Mouse (Mus musculus): ENCODE results near the gene Col12a1. TPM values are rescaled to one million over a fixed set of nuclear protein-coding genes. Genes with fewer than 3 reads are reported as not detected.
A peak's percentile ranks its signal among the peaks of the same experiment; 100 is the strongest.

The Col12a1 gene
- polyA plus RNA-seq (2015; fragmentation: Nextera tagmentation; extraction: Ambion mirVana) = 7.4 and 10.4 TPM in 2 replicates

- Histone ChIP-seq H3K4me2 (ENCODE audit: low read length) (peak within 1 kb of the TSS; percentile 85), H3K9ac (ENCODE audit: low read depth, low read length) (peak within 1 kb of the TSS; percentile 59), H3K9me3 (ENCODE audit: control insufficient read depth, low read length) (no peaks in the 10 kb centered on the region), H3K4me1 (ENCODE audit: control insufficient read depth, insufficient read depth, low read depth, low read length) (peaks cover 25% of the 10 kb centered on the region), H3K27ac (ENCODE audit: low read depth, low read length) (no peak within 1 kb of the TSS; the same call in 1 of the 2 replicates), H3K27me3 (replicated peaks; ENCODE audit: control insufficient read depth, insufficient read depth, low read length) (peaks cover 15% of the 10 kb centered on the region), H3K4me3 (ENCODE audit: low read length) (peak within 1 kb of the TSS; percentile 50), H3K36me3 (ENCODE audit: control insufficient read depth, insufficient read depth, low read length) (no peaks in the 10 kb centered on the region)
- peak; percentile 46 for ATAC-seq
- 0% methylated on average over 59 of the region's 64 CpGs for WGBS
Observed at GRCm38 (mm10) chr9:79718481-79719370, at the start of gene Col12a1. Col12a1 (minus strand) TSS chr9:79718831.

GRCm38 (mm10) chr9:79766991-79767545 is 48.4 kb upstream of the Col12a1 start:
- no peak overlapping the region for H3K4me3 ChIP-seq (ENCODE audit: low read length)
- H3K9ac ChIP-seq (ENCODE audit: low read depth, low read length) = no peak overlapping the region
- ATAC-seq = no peak
- H3K4me1 ChIP-seq (ENCODE audit: control insufficient read depth, insufficient read depth, low read depth, low read length) = no peaks in the 10 kb centered on the region
- H3K36me3 ChIP-seq (ENCODE audit: control insufficient read depth, insufficient read depth, low read length) = no peaks in the 10 kb centered on the region; the same call in 1 of the 2 replicates
- no peaks in the 10 kb centered on the region for H3K27me3 ChIP-seq (replicated peaks; ENCODE audit: control insufficient read depth, insufficient read depth, low read length)
- H3K4me2 ChIP-seq (ENCODE audit: low read length) = no peak overlapping the region
- no peak overlapping the region for H3K27ac ChIP-seq (ENCODE audit: low read depth, low read length)
- H3K9me3 ChIP-seq (ENCODE audit: control insufficient read depth, low read length) = no peaks in the 10 kb centered on the region
- 95% methylated on average over 5 of the region's 5 CpGs for WGBS

GRCm38 (mm10) chr9:79765329-79765728 is 46.7 kb upstream of the Col12a1 start:
- WGBS = 91% methylated on average over 4 of the region's 4 CpGs
- Histone ChIP-seq H3K4me3 (ENCODE audit: low read length) (no peak overlapping the region), H3K36me3 (ENCODE audit: control insufficient read depth, insufficient read depth, low read length) (no peaks in the 10 kb centered on the region), H3K4me2 (ENCODE audit: low read length) (no peak overlapping the region), H3K27ac (ENCODE audit: low read depth, low read length) (no peak overlapping the region), H3K9me3 (ENCODE audit: control insufficient read depth, low read length) (no peaks in the 10 kb centered on the region), H3K27me3 (replicated peaks; ENCODE audit: control insufficient read depth, insufficient read depth, low read length) (no peaks in the 10 kb centered on the region), H3K4me1 (ENCODE audit: control insufficient read depth, insufficient read depth, low read depth, low read length) (no peaks in the 10 kb centered on the region; the same call in 1 of the 2 replicates), H3K9ac (ENCODE audit: low read depth, low read length) (no peak overlapping the region)
- ATAC-seq = no peak

- H3K9ac ChIP-seq (ENCODE audit: low read depth, low read length) = no peak overlapping the region
- H3K27me3 ChIP-seq (replicated peaks; ENCODE audit: control insufficient read depth, insufficient read depth, low read length) = no peaks in the 10 kb centered on the region
- 81% methylated on average over 6 of the region's 6 CpGs for WGBS
- no peak overlapping the region for H3K4me2 ChIP-seq (ENCODE audit: low read length)
- H3K36me3 ChIP-seq (ENCODE audit: control insufficient read depth, insufficient read depth, low read length) = no peaks in the 10 kb centered on the region
- no peak for ATAC-seq
- no peak overlapping the region for H3K4me3 ChIP-seq (ENCODE audit: low read length)
- no peaks in the 10 kb centered on the region for H3K9me3 ChIP-seq (ENCODE audit: control insufficient read depth, low read length)
- no peak overlapping the region for H3K27ac ChIP-seq (ENCODE audit: low read depth, low read length)
- H3K4me1 ChIP-seq (ENCODE audit: control insufficient read depth, insufficient read depth, low read depth, low read length) = peaks cover 11% of the 10 kb centered on the region
Observed at GRCm38 (mm10) chr9:79762519-79762918, 43.9 kb upstream of the Col12a1 start.

GRCm38 (mm10) chr9:79760076-79760475 is 41.4 kb upstream of the Col12a1 start:
- H3K9me3 ChIP-seq (ENCODE audit: control insufficient read depth, low read length) = no peaks in the 10 kb centered on the region
- ATAC-seq = no peak
- peak overlapping the region; percentile 89 for H3K4me2 ChIP-seq (ENCODE audit: low read length)
- H3K36me3 ChIP-seq (ENCODE audit: control insufficient read depth, insufficient read depth, low read length) = peaks cover 4% of the 10 kb centered on the region
- peak overlapping the region; percentile 89 for H3K9ac ChIP-seq (ENCODE audit: low read depth, low read length)
- peak overlapping the region; percentile 89 for H3K4me3 ChIP-seq (ENCODE audit: low read length)
- no peaks in the 10 kb centered on the region for H3K27me3 ChIP-seq (replicated peaks; ENCODE audit: control insufficient read depth, insufficient read depth, low read length)
- 6% methylated on average over 14 of the region's 14 CpGs for WGBS
- peak overlapping the region; percentile 90 for H3K27ac ChIP-seq (ENCODE audit: low read depth, low read length)
- peaks cover 11% of the 10 kb centered on the region for H3K4me1 ChIP-seq (ENCODE audit: control insufficient read depth, insufficient read depth, low read depth, low read length)

- H3K4me1 ChIP-seq (ENCODE audit: control insufficient read depth, insufficient read depth, low read depth, low read length) = peaks cover 11% of the 10 kb centered on the region
- H3K9ac ChIP-seq (ENCODE audit: low read depth, low read length) = peak within 1 kb of the TSS; percentile 89
- ATAC-seq = peak; percentile 100
- H3K4me3 ChIP-seq (ENCODE audit: low read length) = peak within 1 kb of the TSS; percentile 89
- H3K9me3 ChIP-seq (ENCODE audit: control insufficient read depth, low read length) = no peaks in the 10 kb centered on the region
- H3K27me3 ChIP-seq (replicated peaks; ENCODE audit: control insufficient read depth, insufficient read depth, low read length) = no peaks in the 10 kb centered on the region
- peak within 1 kb of the TSS; percentile 90 for H3K27ac ChIP-seq (ENCODE audit: low read depth, low read length)
- peak within 1 kb of the TSS; percentile 89 for H3K4me2 ChIP-seq (ENCODE audit: low read length)
- peaks cover 6% of the 10 kb centered on the region for H3K36me3 ChIP-seq (ENCODE audit: control insufficient read depth, insufficient read depth, low read length)
- under 1% methylated on average over 45 of the region's 49 CpGs for WGBS
Observed at GRCm38 (mm10) chr9:79759385-79760005, 40.9 kb upstream of the Col12a1 start, which contains the start of gene Cox7a2. Cox7a2 (minus strand) TSS chr9:79759878.

- H3K27ac ChIP-seq (ENCODE audit: low read depth, low read length) = no peak overlapping the region
- no peak for ATAC-seq
- peaks cover 23% of the 10 kb centered on the region for H3K36me3 ChIP-seq (ENCODE audit: control insufficient read depth, insufficient read depth, low read length)
- no peaks in the 10 kb centered on the region for H3K9me3 ChIP-seq (ENCODE audit: control insufficient read depth, low read length)
- H3K4me2 ChIP-seq (ENCODE audit: low read length) = no peak overlapping the region
- peaks cover 11% of the 10 kb centered on the region for H3K4me1 ChIP-seq (ENCODE audit: control insufficient read depth, insufficient read depth, low read depth, low read length)
- H3K4me3 ChIP-seq (ENCODE audit: low read length) = no peak overlapping the region
- H3K9ac ChIP-seq (ENCODE audit: low read depth, low read length) = no peak overlapping the region
- H3K27me3 ChIP-seq (replicated peaks; ENCODE audit: control insufficient read depth, insufficient read depth, low read length) = no peaks in the 10 kb centered on the region
- WGBS = 90% methylated on average over 4 of the region's 4 CpGs
Observed at GRCm38 (mm10) chr9:79755311-79755710, 36.7 kb upstream of the Col12a1 start.

GRCm38 (mm10) chr9:79751846-79752245 is 33.2 kb upstream of the Col12a1 start:
- H3K27me3 ChIP-seq (replicated peaks; ENCODE audit: control insufficient read depth, insufficient read depth, low read length) = no peaks in the 10 kb centered on the region
- H3K9ac ChIP-seq (ENCODE audit: low read depth, low read length) = no peak overlapping the region
- peaks cover 23% of the 10 kb centered on the region for H3K36me3 ChIP-seq (ENCODE audit: control insufficient read depth, insufficient read depth, low read length)
- no peak overlapping the region for H3K4me2 ChIP-seq (ENCODE audit: low read length)
- 86% methylated on average over 8 of the region's 8 CpGs for WGBS
- H3K4me3 ChIP-seq (ENCODE audit: low read length) = no peak overlapping the region
- H3K9me3 ChIP-seq (ENCODE audit: control insufficient read depth, low read length) = no peaks in the 10 kb centered on the region
- H3K4me1 ChIP-seq (ENCODE audit: control insufficient read depth, insufficient read depth, low read depth, low read length) = no peaks in the 10 kb centered on the region
- ATAC-seq = no peak
- no peak overlapping the region for H3K27ac ChIP-seq (ENCODE audit: low read depth, low read length)

GRCm38 (mm10) chr9:79750709-79751108 is 32.1 kb upstream of the Col12a1 start:
- H3K36me3 ChIP-seq (ENCODE audit: control insufficient read depth, insufficient read depth, low read length) = peaks cover 23% of the 10 kb centered on the region
- 91% methylated on average over 7 of the region's 7 CpGs for WGBS
- no peaks in the 10 kb centered on the region for H3K9me3 ChIP-seq (ENCODE audit: control insufficient read depth, low read length)
- H3K4me2 ChIP-seq (ENCODE audit: low read length) = no peak overlapping the region
- no peak for ATAC-seq
- no peaks in the 10 kb centered on the region for H3K27me3 ChIP-seq (replicated peaks; ENCODE audit: control insufficient read depth, insufficient read depth, low read length)
- no peaks in the 10 kb centered on the region for H3K4me1 ChIP-seq (ENCODE audit: control insufficient read depth, insufficient read depth, low read depth, low read length)
- H3K9ac ChIP-seq (ENCODE audit: low read depth, low read length) = no peak overlapping the region
- H3K4me3 ChIP-seq (ENCODE audit: low read length) = no peak overlapping the region
- H3K27ac ChIP-seq (ENCODE audit: low read depth, low read length) = no peak overlapping the region

Measured in hindbrain, embryonic 16.5 days (tissue).